Mouse (Mus musculus): ENCODE data around the gene Dcdc2b.

DNA sequence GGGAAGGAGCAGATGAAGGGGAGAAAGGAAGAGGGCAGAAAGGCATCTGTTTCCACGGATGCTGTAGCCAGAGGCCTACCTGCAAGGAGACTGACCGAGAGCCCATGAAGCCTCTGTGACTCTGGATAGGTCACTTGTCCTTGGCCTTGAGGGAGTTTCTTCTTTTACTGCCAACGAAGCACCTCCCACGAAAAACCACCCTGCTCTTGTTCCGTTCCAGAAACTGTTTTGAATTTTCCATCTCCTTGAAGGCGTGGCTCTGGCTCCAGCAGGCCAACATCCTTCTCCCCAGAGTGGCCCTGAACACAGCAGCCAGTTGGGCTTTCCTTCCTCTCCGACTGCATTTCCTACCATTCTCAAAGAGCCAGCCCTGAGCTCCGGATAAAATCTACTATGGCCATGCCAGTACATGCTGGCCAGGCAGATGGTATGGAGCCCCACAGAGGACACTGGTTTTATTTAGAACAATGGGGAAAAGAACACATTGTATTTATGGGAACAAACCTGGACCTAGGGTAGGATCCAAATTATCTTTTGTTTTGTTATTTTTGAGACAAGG is 7.3 kb upstream of the Dcdc2b start:
- no peak for TF ChIP-seq POLR2A (IDR thresholded peaks at IDR 0.05; ENCODE audit: borderline replicate concordance, control insufficient read depth, low read depth, low read length)
- TF ChIP-seq CTCF (IDR thresholded peaks at IDR 0.05; ENCODE audit: control insufficient read depth, insufficient read depth, low read length): no peak
